Mouse (Mus musculus): Measurements from ENCODE around the gene Gm43518. TPM values are rescaled to one million over a fixed set of nuclear protein-coding genes. Genes with fewer than 3 reads are reported as not detected.

Gm43518 gene
- total and polyA plus RNA-seq, 3 experiments, result 2.1 to 3.6 TPM; not detected in 1

DNA sequence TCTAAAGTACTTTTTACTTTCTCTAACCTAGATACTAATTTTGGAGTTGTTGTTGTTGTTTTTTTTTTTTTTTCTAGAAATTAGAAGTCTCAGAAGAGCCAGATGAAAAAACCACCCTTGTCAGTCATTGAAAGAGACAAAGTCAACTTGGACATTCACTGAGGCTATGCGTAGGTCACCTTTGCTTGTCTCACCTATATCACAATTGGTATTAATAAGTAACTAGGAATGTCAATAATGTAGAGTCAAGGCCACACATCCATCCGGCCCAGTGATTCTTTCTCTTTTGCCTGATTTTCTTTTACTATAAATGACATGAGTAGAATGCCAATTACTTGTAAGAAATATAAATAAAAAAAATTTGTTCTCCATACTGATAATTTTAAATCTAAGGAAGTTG, 39.5 kb downstream of the Gm43518 start:
- Histone ChIP-seq H3K79me2 (ENCODE audit: control insufficient read depth, insufficient read depth, low read length, poor library complexity) (no peaks in the 10 kb centered on the region), H3K4me3 (ENCODE audit: control insufficient read depth in 1 of 2, insufficient read depth in 1 of 2, low read depth in 2 of 2, low read length in 2 of 2) (no peak overlapping the region), H3K4me1 (ENCODE audit: control insufficient read depth in 1 of 2, insufficient read depth in 2 of 2, low read length in 2 of 2) (no peaks in the 10 kb centered on the region), H3K27ac (ENCODE audit: control insufficient read depth, low read depth, low read length) (no peak overlapping the region), H3K27me3 (ENCODE audit: control insufficient read depth in 1 of 2, insufficient read depth in 2 of 2, low read length in 2 of 2) (no peaks in the 10 kb centered on the region), H3K9ac (ENCODE audit: control insufficient read depth, low read depth, low read length, poor library complexity, severe bottlenecking) (no peak overlapping the region), H3K36me3 (ENCODE audit: control insufficient read depth in 1 of 2, insufficient read depth in 2 of 2, low read length in 2 of 2) (peaks cover 0 to 1% of the 10 kb centered on the region in 2 experiments; a peak in 1 of 4 replicates), H3K9me3 (replicated peaks; ENCODE audit: insufficient read depth, low read length) (no peaks in the 10 kb centered on the region)
- no peak for TF ChIP-seq GATA1 (IDR thresholded peaks at IDR 0.05; ENCODE audit: low read depth, low read length)
- no peak for TF ChIP-seq HCFC1 (IDR thresholded peaks at IDR 0.05; ENCODE audit: low read depth, low read length)
- TF ChIP-seq POLR2A (IDR thresholded peaks at IDR 0.05; ENCODE audit: control insufficient read depth in 1 of 2, insufficient read depth in 1 of 2, low read depth in 1 of 2, low read length in 2 of 2, poor library complexity in 1 of 2), result no peak
- TF ChIP-seq ZKSCAN1 (IDR thresholded peaks at IDR 0.05; ENCODE audit: low read depth, low read length), result no peak
- no peak for TF ChIP-seq USF2 (IDR thresholded peaks at IDR 0.05; ENCODE audit: borderline replicate concordance in 1 of 2, insufficient read depth in 1 of 2, low read depth in 1 of 2, low read length in 2 of 2)
- TF ChIP-seq ZMIZ1 (IDR thresholded peaks at IDR 0.05; ENCODE audit: low read depth, low read length), result no peak
- no peak for TF ChIP-seq TCF12 (IDR thresholded peaks at IDR 0.05; ENCODE audit: low read depth, low read length)
- TF ChIP-seq POLR2AphosphoS2 (IDR thresholded peaks at IDR 0.05; ENCODE audit: low read length), result no peak
- no peak for TF ChIP-seq POLR2AphosphoS5 (IDR thresholded peaks at IDR 0.05; ENCODE audit: borderline replicate concordance, low read depth, low read length)
- TF ChIP-seq SMC3 (IDR thresholded peaks at IDR 0.05; ENCODE audit: low read depth, low read length), result no peak
- no peak for TF ChIP-seq SIN3A (IDR thresholded peaks at IDR 0.05; ENCODE audit: low read length)
- no peak for TF ChIP-seq MAX (IDR thresholded peaks at IDR 0.05; ENCODE audit: low read length)
- TF ChIP-seq RAD21 (IDR thresholded peaks at IDR 0.05; ENCODE audit: low read depth, low read length), result no peak
- TF ChIP-seq UBTF (IDR thresholded peaks at IDR 0.05; ENCODE audit: borderline replicate concordance, insufficient read depth, low read depth, low read length), result no peak
- TF ChIP-seq TAL1 (IDR thresholded peaks at IDR 0.05; ENCODE audit: low read length), result no peak
- DNase-seq (ENCODE audit: low read depth, low spot score), result no peak

DNA sequence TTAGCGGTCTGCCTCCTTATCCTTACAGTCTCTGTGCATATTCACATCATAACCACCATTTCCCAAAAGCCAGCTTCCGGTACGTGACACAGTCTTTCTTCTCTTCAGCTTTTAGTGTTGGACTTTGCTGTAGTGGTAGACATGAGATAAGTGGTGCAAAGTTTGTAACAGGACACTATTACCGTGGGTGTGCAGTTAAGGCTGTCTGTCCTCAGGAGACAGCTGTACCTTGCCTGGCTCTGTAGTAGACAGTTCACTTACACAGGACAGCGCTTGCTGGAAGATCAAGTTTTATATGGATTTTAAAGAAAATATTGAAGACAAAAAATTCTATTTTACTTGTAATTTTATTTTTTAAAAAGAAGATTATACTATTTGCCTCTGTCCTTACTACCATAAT, 41.2 kb downstream of the Gm43518 start:
- no peak for DNase-seq (ENCODE audit: low read depth, low spot score)
- no peaks in the 10 kb centered on the region for H3K4me1 ChIP-seq (ENCODE audit: control insufficient read depth in 1 of 2, insufficient read depth in 2 of 2, low read length in 2 of 2)
- no peak overlapping the region for H3K9ac ChIP-seq (ENCODE audit: control insufficient read depth, low read depth, low read length, poor library complexity, severe bottlenecking)
- no peaks in the 10 kb centered on the region for H3K79me2 ChIP-seq (ENCODE audit: control insufficient read depth, insufficient read depth, low read length, poor library complexity)
- no peaks in the 10 kb centered on the region for H3K27me3 ChIP-seq (ENCODE audit: control insufficient read depth in 1 of 2, insufficient read depth in 2 of 2, low read length in 2 of 2)
- no peak overlapping the region for H3K27ac ChIP-seq (ENCODE audit: control insufficient read depth, low read depth, low read length)
- TF ChIP-seq MYB (IDR thresholded peaks at IDR 0.05; ENCODE audit: low read depth, low read length) (no peak), E2F4 (IDR thresholded peaks at IDR 0.05; ENCODE audit: borderline replicate concordance, low read depth, low read length) (no peak), ZKSCAN1 (IDR thresholded peaks at IDR 0.05; ENCODE audit: low read depth, low read length) (no peak)
- peaks cover 0 to 1% of the 10 kb centered on the region in 2 experiments; a peak in 1 of 4 replicates for H3K36me3 ChIP-seq (ENCODE audit: control insufficient read depth in 1 of 2, insufficient read depth in 2 of 2, low read length in 2 of 2)
- no peaks in the 10 kb centered on the region for H3K9me3 ChIP-seq (replicated peaks; ENCODE audit: insufficient read depth, low read length)
- H3K4me3 ChIP-seq (ENCODE audit: control insufficient read depth in 1 of 2, insufficient read depth in 1 of 2, low read depth in 2 of 2, low read length in 2 of 2), result no peak overlapping the region

Data from MEL (cell line).